Mouse (Mus musculus) left cerebral cortex, postnatal 25 days (tissue): ENCODE results near the gene Zcchc17. TPM values are rescaled to one million over a fixed set of nuclear protein-coding genes. Genes with fewer than 3 reads are reported as not detected.

Source experiments
- total RNA-seq, 2 experiments: library from RNA; stranded (reverse); gene quantifications; 2 replicates each; pipeline ENCODE4 v1.2.3; 2021

Zcchc17 gene
- total RNA-seq, 2 experiments from 2014 or later, result 66.5 to 68.5 TPM

Other genes with a start within 250 kb of the Zcchc17 start
- gene Hcrtr1, start 220.6 kb downstream of the Zcchc17 start, total RNA-seq, result 1 to 10 TPM; 2.2 to 2.7 TPM
- gene Tinagl1, start 184.8 kb downstream of the Zcchc17 start, total RNA-seq, result 1 to 10 TPM; 8.0 to 9.2 TPM
- under 1 TPM in 1 of 2 experiments, not detected in 1; 0.16 TPM for gene Gm853, start 137.5 kb downstream of the Zcchc17 start, total RNA-seq
- 1 to 10 TPM; 4.3 to 8.6 TPM for gene Serinc2, start 80.7 kb downstream of the Zcchc17 start, total RNA-seq
- gene Fabp3, start 51.3 kb downstream of the Zcchc17 start, total RNA-seq, result 100 to 1,000 TPM; 150 to 175 TPM
- 1 to 10 TPM in 1 of 2 experiments, under 1 TPM in 1; 0.80 to 1.7 TPM for gene Gm10570, start 51.3 kb downstream of the Zcchc17 start, total RNA-seq
- 10 to 100 TPM; 25.6 to 25.8 TPM for gene Snrnp40, start 189 bp upstream of the Zcchc17 start, total RNA-seq
- 10 to 100 TPM; 30.1 to 32.8 TPM for gene Nkain1, start 214.2 kb upstream of the Zcchc17 start, total RNA-seq